Mouse (Mus musculus): ENCODE data around the gene Pglyrp1. TPM values are rescaled to one million over a fixed set of nuclear protein-coding genes. Genes with fewer than 3 reads are reported as not detected.

The Pglyrp1 gene
- total and polyA plus RNA-seq, 2 experiments from 2014 or later = 13.8 to 27.0 TPM

GRCm38 (mm10) chr7:18926041-18926790 is 55.1 kb downstream of the Pglyrp1 start:
- DNase-seq (peak; percentile 50), ATAC-seq (peak; percentile 7)
- H3K4me2 ChIP-seq (ENCODE audit: low read depth) = peak overlapping the region; percentile 78
- H3K9me3 ChIP-seq (ENCODE audit: low read length) = no peaks in the 10 kb centered on the region
- peak overlapping the region; percentile 97 for H3K27ac ChIP-seq (ENCODE audit: low read depth, low read length)
- H3K9ac ChIP-seq = peak overlapping the region; percentile 98
- 4% methylated on average over 39 of the region's 42 CpGs for WGBS
- peaks cover 40% of the 10 kb centered on the region for H3K4me1 ChIP-seq (ENCODE audit: insufficient read depth)
- H3K27me3 ChIP-seq (ENCODE audit: insufficient read depth, low read length) = no peaks in the 10 kb centered on the region
- TF ChIP-seq CTCF (IDR thresholded peaks at IDR 0.05; ENCODE audit: low read depth) = no peak
- H3K4me3 ChIP-seq (ENCODE audit: low read depth, low read length) = peak overlapping the region; percentile 92
- no peaks in the 10 kb centered on the region for H3K36me3 ChIP-seq (ENCODE audit: insufficient read depth)

DNA sequence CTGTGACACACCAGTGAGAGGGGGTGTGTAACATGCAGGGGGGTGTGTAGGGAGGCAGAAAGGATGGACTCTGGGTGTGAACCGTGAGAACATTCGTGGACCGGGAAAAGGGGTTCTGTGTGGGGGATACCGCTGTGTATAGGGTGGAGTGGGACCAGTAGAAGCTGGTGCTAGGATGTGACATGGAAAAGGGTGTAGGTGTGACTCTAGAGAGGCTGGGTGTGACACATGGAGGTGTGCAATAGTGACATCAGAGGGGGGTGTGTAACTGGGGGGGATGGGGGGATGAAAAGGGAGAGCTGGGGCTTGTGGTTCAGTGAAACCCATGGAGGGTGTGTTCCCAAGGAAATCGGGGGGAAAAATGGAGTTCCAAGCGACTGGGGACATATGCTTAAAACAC is 55.8 kb downstream of the Pglyrp1 start:
- Histone ChIP-seq H3K4me2 (ENCODE audit: low read depth) (peak overlapping the region; percentile 78), H3K36me3 (ENCODE audit: insufficient read depth) (no peaks in the 10 kb centered on the region), H3K27ac (ENCODE audit: low read depth, low read length) (peak overlapping the region; percentile 97), H3K4me3 (ENCODE audit: low read depth, low read length) (peak overlapping the region; percentile 92), H3K9me3 (ENCODE audit: low read length) (no peaks in the 10 kb centered on the region), H3K9ac (peak overlapping the region; percentile 98), H3K4me1 (ENCODE audit: insufficient read depth) (peaks cover 41% of the 10 kb centered on the region), H3K27me3 (ENCODE audit: insufficient read depth, low read length) (no peaks in the 10 kb centered on the region)
- WGBS = 39% methylated on average over 6 of the region's 6 CpGs
- ATAC-seq (peak; percentile 2; the same call in 1 of the 2 replicates), DNase-seq (no peak)
- no peak for TF ChIP-seq CTCF (IDR thresholded peaks at IDR 0.05; ENCODE audit: low read depth)

DNA sequence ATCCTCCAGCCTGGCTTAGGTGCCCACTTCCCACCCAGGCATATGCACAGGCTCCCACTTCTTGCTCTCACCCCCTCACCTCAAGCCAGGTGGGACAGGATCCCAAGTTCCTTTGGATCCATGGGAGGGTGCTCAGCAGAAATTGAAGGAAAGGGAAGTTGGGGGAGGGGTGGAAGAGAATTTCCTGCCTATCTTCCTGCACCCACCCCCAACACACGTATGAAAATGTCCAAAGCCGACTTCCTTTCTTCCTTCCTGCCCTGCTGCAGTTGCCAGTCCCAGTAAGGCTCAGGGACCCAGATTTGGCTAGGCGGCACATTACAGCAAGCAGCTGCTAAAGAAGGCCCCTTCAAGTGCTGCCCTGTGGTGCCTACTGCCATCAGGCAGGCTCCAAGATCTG is 56.6 kb downstream of the Pglyrp1 start:
- no peak for TF ChIP-seq CTCF (IDR thresholded peaks at IDR 0.05; ENCODE audit: low read depth)
- Histone ChIP-seq H3K36me3 (ENCODE audit: insufficient read depth) (no peaks in the 10 kb centered on the region), H3K27ac (ENCODE audit: low read depth, low read length) (no peak overlapping the region), H3K4me3 (ENCODE audit: low read depth, low read length) (peak overlapping the region; percentile 92), H3K4me1 (ENCODE audit: insufficient read depth) (peaks cover 36% of the 10 kb centered on the region), H3K9ac (peak overlapping the region; percentile 98), H3K9me3 (ENCODE audit: low read length) (no peaks in the 10 kb centered on the region), H3K4me2 (ENCODE audit: low read depth) (peak overlapping the region; percentile 78), H3K27me3 (ENCODE audit: insufficient read depth, low read length) (no peaks in the 10 kb centered on the region)
- 27% methylated on average over 3 of the region's 3 CpGs for WGBS
- no peak for ATAC-seq
- no peak for DNase-seq

Other genes with a start within 250 kb of the Pglyrp1 start
- not detected in 2 replicates for gene Psg21, start 214.6 kb upstream of the Pglyrp1 start, total RNA-seq (2014; rRNA removed)
- not detected in 2 replicates for gene Psg21, start 214.6 kb upstream of the Pglyrp1 start, polyA plus RNA-seq (2015; fragmentation: Nextera tagmentation; extraction: Ambion mirVana)
- not detected in 2 replicates for gene Psg20, start 185.1 kb upstream of the Pglyrp1 start, total RNA-seq (2014; rRNA removed)
- not detected in 2 replicates for gene Psg20, start 185.1 kb upstream of the Pglyrp1 start, polyA plus RNA-seq (2015; fragmentation: Nextera tagmentation; extraction: Ambion mirVana)
- not detected in 2 replicates for gene Psg22, start 153.2 kb upstream of the Pglyrp1 start, total RNA-seq (2014; rRNA removed)
- gene Psg22, start 153.2 kb upstream of the Pglyrp1 start, polyA plus RNA-seq (2015; fragmentation: Nextera tagmentation; extraction: Ambion mirVana) = not detected in 2 replicates
- gene Psg19, start 72.8 kb upstream of the Pglyrp1 start, total RNA-seq (2014; rRNA removed) = not detected in 2 replicates
- not detected in 2 replicates for gene Psg19, start 72.8 kb upstream of the Pglyrp1 start, polyA plus RNA-seq (2015; fragmentation: Nextera tagmentation; extraction: Ambion mirVana)
- not detected in 2 replicates for gene Psg17, start 49.7 kb upstream of the Pglyrp1 start, total RNA-seq (2014; rRNA removed)
- gene Psg17, start 49.7 kb upstream of the Pglyrp1 start, polyA plus RNA-seq (2015; fragmentation: Nextera tagmentation; extraction: Ambion mirVana) = not detected in 2 replicates
- 0.95 and 2.1 TPM in 2 replicates for gene Mill2, start 31.4 kb upstream of the Pglyrp1 start, total RNA-seq (2014; rRNA removed)
- 0.53 and 0.54 TPM in 2 replicates for gene Mill2, start 31.4 kb upstream of the Pglyrp1 start, polyA plus RNA-seq (2015; fragmentation: Nextera tagmentation; extraction: Ambion mirVana)
- 12.8 and 17.2 TPM in 2 replicates for gene Ccdc61, start 39.1 kb downstream of the Pglyrp1 start, total RNA-seq (2014; rRNA removed)
- gene Ccdc61, start 39.1 kb downstream of the Pglyrp1 start, polyA plus RNA-seq (2015; fragmentation: Nextera tagmentation; extraction: Ambion mirVana) = 21.6 and 23.2 TPM in 2 replicates
- 15.4 and 19.5 TPM in 2 replicates for gene Nova2, start 54.6 kb downstream of the Pglyrp1 start, total RNA-seq (2014; rRNA removed)
- gene Nova2, start 54.6 kb downstream of the Pglyrp1 start, polyA plus RNA-seq (2015; fragmentation: Nextera tagmentation; extraction: Ambion mirVana) = 7.2 and 11.4 TPM in 2 replicates
- gene Nanos2, start 116.1 kb downstream of the Pglyrp1 start, total RNA-seq (2014; rRNA removed) = 1.5 and 2.0 TPM in 2 replicates
- 0.49 and 0.76 TPM in 2 replicates for gene Nanos2, start 116.1 kb downstream of the Pglyrp1 start, polyA plus RNA-seq (2015; fragmentation: Nextera tagmentation; extraction: Ambion mirVana)
- 12.3 and 13.9 TPM in 2 replicates for gene Mypop, start 119.9 kb downstream of the Pglyrp1 start, total RNA-seq (2014; rRNA removed)
- 3.8 and 4.3 TPM in 2 replicates for gene Mypop, start 119.9 kb downstream of the Pglyrp1 start, polyA plus RNA-seq (2015; fragmentation: Nextera tagmentation; extraction: Ambion mirVana)
- gene Irf2bp1, start 132.7 kb downstream of the Pglyrp1 start, total RNA-seq (2014; rRNA removed) = 101 and 129 TPM in 2 replicates
- gene Irf2bp1, start 132.7 kb downstream of the Pglyrp1 start, polyA plus RNA-seq (2015; fragmentation: Nextera tagmentation; extraction: Ambion mirVana) = 27.0 and 27.2 TPM in 2 replicates
- gene Foxa3, start 152.2 kb downstream of the Pglyrp1 start, total RNA-seq (2014; rRNA removed) = not detected in 2 replicates
- gene Foxa3, start 152.2 kb downstream of the Pglyrp1 start, polyA plus RNA-seq (2015; fragmentation: Nextera tagmentation; extraction: Ambion mirVana) = not detected in 2 replicates
- gene Sympk, start 153.0 kb downstream of the Pglyrp1 start, total RNA-seq (2014; rRNA removed) = 70.3 and 73.8 TPM in 2 replicates
- 16.6 and 20.0 TPM in 2 replicates for gene Sympk, start 153.0 kb downstream of the Pglyrp1 start, polyA plus RNA-seq (2015; fragmentation: Nextera tagmentation; extraction: Ambion mirVana)
- 0.19 and 0.23 TPM in 2 replicates for gene Rsph6a, start 183.4 kb downstream of the Pglyrp1 start, total RNA-seq (2014; rRNA removed)
- 0.09 and 0.23 TPM in 2 replicates for gene Rsph6a, start 183.4 kb downstream of the Pglyrp1 start, polyA plus RNA-seq (2015; fragmentation: Nextera tagmentation; extraction: Ambion mirVana)
- gene Dmwd, start 204.9 kb downstream of the Pglyrp1 start, total RNA-seq (2014; rRNA removed) = 96.5 and 122 TPM in 2 replicates
- gene Dmwd, start 204.9 kb downstream of the Pglyrp1 start, polyA plus RNA-seq (2015; fragmentation: Nextera tagmentation; extraction: Ambion mirVana) = 43.6 and 43.8 TPM in 2 replicates
- gene Dmpk, start 212.5 kb downstream of the Pglyrp1 start, total RNA-seq (2014; rRNA removed) = 16.2 and 20.8 TPM in 2 replicates
- gene Dmpk, start 212.5 kb downstream of the Pglyrp1 start, polyA plus RNA-seq (2015; fragmentation: Nextera tagmentation; extraction: Ambion mirVana) = 2.2 and 3.0 TPM in 2 replicates
- gene Six5, start 223.3 kb downstream of the Pglyrp1 start, total RNA-seq (2014; rRNA removed) = 3.0 and 4.1 TPM in 2 replicates
- 0.97 and 1.0 TPM in 2 replicates for gene Six5, start 223.3 kb downstream of the Pglyrp1 start, polyA plus RNA-seq (2015; fragmentation: Nextera tagmentation; extraction: Ambion mirVana)
- gene Gm4969, start 247.0 kb downstream of the Pglyrp1 start, total RNA-seq (2014; rRNA removed) = 5.3 and 8.9 TPM in 2 replicates
- 8.3 and 10.6 TPM in 2 replicates for gene Gm4969, start 247.0 kb downstream of the Pglyrp1 start, polyA plus RNA-seq (2015; fragmentation: Nextera tagmentation; extraction: Ambion mirVana)
- gene Fbxo46, start 248.5 kb downstream of the Pglyrp1 start, total RNA-seq (2014; rRNA removed) = 19.8 and 22.8 TPM in 2 replicates
- gene Fbxo46, start 248.5 kb downstream of the Pglyrp1 start, polyA plus RNA-seq (2015; fragmentation: Nextera tagmentation; extraction: Ambion mirVana) = 8.4 and 11.9 TPM in 2 replicates